Mouse (Mus musculus): ENCODE measurements around the gene Sgsm3.

The Sgsm3 gene

DNA sequence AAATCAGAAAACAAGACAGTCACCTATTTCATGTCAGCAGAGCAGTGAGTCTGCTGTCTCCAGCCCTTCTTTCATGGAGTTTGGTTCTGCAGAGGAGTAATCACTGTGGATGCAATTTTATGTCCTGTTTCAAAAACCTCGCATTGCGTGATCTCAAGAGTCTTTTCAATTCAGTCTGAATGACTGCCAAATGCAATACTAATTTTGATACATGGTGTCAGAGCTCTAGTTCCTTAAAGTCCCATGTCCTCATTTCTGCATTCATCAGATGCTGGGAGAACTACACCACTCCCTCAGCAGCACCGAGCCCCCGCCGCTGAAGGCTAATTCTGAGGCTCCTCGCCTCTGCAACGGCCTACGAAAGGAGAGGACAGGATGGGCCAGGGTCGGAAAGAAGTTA, 46.3 kb downstream of the Sgsm3 start:
- DNase-seq (ENCODE audit: low read depth, low spot score): no peak

DNA sequence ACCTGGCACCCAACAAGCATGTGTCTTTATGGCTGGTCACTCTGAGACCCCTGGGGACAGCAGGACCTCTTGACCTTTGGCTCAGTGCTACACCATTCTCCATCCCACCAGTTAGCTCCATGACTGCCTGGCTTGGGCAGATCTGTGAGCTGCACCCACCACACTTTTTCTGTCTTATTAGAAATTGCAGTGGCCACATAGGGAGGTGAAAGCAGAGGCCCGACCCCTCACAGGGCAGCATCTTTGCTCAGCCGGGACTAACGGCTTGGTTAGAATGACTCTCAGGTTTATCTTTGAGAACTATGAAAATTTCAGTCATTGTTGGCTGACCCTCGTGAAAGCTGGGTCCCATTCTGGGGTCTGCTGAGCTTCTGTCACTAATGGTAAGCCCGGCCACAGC, 49.3 kb downstream of the Sgsm3 start:
- no peak for DNase-seq (ENCODE audit: low read depth, low spot score)

DNA sequence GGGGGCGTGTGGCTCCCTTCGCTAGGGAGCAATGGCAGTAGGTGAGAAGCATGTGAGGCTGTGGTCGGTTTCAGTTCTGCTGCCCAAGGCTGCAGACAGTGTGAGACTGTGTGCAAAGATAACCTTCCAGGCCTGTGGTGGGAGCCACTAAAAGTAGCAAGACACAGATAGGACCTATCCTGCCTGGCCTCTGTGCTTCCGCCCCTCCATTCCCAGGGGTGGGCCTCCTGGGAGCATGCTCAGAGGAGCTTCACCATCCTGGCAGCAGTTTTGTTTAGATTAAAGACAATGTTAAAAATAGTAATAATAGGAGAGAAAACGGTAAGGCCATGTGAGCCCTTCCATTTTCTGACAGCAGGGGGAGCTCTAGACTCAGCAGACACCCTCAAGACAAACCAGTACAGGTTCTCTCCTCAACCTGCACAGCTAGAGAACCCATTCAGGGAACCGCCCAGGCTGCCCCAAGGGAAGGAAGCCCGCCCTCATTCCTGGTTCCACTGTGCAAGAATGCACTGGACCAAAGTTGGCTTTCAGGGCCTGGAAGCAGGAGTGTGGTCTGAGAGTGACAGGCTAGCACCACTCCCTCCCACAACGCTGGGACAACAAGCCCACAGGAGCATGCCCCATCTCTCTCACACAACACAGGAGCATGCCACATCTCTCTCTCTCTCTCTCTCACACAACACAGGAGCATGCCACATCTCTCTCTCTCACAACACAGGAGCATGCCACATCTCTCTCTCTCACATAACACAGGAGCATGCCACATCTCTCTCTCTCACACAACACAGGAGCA, 50.0 kb downstream of the Sgsm3 start:
- peak; percentile 80 for DNase-seq (ENCODE audit: low read depth, low spot score)

DNA sequence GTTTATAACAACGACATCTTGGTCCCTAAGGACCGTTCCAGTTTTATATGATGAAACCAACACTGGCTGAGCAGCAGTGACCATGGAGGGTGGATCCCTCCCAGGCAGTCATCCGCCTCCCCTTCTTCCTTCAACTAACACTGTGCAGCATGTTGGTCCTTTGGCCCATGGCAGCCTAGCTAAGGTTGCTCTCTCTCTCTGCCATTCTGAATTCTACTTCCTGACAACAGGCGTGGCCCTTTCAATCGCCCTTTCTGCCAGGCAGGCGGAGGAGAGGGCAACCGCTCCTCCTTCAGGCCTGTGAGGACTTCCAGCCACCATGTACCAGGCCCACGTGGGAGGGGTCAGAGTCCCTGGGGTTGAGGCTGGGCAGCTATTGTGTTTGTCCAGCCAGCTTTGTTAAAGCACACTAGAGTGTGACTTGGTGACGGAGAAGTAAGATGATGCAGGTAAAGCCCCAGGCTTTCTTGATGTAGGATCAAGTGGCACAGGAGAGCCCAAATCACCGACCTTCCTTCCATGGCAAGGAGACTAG, 53.4 kb downstream of the Sgsm3 start:
- DNase-seq (ENCODE audit: low read depth, low spot score): no peak

DNA sequence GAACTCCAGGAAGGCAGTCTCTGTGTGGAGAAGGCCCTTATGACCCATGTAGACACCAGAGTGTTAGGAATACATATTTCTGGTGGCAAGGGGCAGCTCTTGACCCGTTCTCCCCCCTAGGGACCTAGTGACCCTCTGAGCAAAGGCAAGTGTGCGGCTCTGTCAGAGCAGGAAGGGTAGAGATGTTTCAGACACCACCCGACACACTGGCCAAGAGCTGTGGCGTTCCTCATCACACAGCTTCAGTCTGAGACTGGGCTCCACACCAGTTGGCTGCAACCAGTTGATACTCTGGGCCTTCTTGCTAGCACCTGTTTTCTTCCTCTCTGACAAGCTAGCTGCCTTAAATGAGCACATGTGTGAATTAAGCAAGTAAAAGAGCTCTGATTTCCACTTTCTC, 54.0 kb downstream of the Sgsm3 start:
- no peak for DNase-seq (ENCODE audit: low read depth, low spot score)

DNA sequence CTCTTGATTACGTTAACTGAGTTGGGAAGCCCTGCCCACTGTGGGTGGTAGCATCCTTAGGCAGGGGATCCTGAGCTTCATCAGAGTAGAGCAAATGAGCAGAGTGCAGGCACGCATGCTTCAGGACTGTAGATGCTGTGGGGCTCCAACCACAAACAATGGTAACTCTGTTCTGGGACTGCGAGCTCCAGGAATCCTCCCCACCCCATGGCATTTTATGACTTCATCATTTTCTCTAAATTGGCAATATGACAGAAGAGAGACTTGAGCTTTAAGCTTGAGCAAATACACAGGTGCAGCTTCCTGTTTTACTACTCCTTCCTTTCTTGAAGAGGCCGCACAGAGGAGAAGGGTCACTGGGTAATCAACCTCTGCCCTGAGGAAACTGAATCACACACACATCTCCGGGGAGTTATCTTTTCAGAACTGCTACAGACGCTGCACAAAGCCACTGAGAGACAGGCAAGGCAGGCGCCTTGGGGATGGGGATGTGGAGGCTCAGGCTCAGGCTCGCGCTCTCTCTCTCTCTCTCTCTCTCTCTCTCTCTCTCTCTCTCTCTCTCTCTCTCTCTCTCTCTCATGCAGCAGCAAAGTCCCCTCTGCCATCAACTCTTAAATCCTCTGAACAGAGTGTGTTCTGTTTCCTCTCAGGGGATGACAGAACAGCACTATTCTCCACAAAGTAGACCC, 55.5 kb downstream of the Sgsm3 start:
- peak; percentile 21 for DNase-seq (ENCODE audit: low read depth, low spot score)

DNA sequence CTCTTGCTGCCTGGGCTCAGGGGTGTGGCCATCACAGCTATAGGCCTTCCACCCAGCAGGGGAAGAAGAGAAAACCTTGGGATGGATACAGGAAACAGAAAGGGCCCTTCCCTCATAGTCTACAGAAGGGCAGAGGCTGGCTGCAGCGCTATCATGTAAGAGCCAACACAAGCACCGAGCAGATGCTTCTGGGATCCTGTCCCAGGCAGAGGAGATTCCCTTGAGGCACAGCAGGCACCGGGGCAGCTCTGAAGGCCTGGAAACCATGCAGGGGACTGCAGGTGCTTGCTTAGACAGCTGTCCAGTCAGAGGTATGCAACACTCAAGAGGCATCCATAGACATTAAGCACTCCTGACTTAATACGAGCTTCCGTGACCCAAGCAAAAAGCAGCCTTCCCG, 56.6 kb downstream of the Sgsm3 start:
- DNase-seq (ENCODE audit: low read depth, low spot score): no peak

DNA sequence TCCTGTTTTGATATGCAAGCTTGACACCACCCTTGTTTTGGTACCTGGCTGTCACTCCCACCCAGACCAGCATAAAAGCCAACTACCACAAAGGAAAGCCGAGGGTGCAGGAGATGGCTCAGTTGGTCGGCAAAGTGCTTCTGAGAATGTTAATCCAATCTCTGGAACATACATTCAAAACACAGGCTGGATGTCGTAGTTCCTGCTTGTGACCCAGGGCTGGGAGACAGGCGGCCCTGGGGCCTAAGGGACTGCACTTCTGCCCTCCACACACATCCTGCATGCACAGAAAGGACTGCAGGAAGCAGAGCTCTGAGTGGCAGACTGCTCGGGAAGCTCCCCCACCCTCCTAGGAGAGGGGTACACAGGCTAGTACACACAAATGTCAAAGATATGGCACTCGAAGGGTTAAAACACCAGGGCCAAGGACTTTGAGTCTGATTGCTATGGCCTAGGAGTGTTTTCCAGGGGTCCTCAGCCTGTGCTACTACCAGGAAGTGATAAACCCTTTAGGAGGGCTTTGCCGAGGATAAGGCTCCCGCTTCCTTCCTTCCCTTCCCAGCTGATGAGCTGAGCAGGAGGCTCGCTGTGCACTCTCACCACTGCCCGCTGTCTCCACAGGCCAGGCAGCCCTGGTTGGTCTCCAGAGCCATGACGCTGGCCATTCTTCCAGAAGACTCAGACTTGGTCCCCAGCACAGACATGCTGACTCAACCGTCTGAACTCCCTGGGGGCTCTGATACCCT, 58.0 kb downstream of the Sgsm3 start:
- no peak for DNase-seq (ENCODE audit: low read depth, low spot score)

DNA sequence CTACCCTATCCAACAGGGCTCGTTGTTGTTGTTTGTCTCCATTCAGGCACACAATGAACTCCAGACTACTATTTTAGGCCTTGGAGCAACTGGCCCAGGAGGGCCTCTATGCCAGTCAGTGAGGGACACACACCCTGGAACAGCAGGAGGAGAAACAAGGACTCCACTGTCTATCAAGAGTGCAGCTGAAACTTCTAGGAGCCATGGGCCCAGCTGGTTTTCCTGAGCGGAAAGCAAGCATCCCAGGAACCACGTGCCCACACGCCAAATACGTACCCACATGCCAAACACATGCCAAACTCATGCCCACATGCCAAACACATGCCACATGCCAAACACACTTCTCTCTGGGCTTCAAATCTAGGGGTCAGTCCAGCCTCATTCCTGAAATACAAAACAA, 60.9 kb downstream of the Sgsm3 start:
- no peak for DNase-seq (ENCODE audit: low read depth, low spot score)

DNA sequence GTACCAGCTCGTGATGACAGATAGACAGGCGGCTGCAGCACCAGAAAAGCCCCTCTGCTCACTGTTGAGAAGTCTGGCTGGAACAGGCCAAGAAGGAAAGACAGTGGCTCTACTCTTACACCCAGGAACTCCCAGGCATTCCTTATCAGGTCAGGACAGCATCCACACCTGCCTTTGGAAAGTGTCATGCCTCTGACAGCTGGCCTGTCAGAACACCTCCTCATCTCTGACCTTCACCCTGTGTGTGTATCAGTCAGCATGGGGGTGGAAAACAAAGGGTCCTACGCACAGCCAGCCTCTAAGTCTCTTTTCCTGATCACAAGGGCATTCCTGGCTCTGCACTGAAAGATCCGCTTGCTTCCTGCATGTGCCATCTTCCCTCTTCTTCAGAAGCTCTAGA, 64.2 kb downstream of the Sgsm3 start:
- DNase-seq (ENCODE audit: low read depth, low spot score): no peak

DNA sequence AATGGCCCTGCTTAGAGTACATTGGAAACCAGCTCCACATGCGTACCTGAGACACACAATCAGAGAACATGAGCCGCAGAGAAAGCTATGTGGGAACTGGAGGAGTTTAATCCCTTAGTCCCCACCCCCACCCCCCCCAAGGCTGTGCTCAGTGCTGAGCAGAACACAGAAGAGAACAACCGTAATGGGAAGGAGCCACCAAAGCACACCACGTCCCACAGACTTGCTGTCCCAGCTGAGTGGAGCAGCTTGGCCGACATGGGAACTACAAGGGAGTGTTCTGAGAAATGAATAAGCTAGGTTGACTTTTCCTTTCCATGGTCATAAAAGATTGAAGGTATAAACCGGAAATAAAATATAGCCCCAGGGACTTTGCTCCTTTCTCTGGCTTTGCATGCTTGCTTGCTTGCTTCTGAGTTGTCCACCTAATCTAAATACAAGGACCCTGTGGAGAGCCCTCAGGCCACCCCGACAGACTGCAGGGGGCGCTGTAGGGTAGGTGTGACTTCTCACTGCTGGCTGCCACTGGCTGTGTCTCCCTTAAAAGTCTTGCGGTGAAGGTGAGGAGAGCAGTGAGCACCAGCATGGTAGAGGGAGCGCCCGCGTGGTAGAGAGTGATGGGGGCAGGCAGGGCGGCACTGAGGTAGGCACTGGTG, 64.8 kb downstream of the Sgsm3 start:
- DNase-seq (ENCODE audit: low read depth, low spot score): no peak

DNA sequence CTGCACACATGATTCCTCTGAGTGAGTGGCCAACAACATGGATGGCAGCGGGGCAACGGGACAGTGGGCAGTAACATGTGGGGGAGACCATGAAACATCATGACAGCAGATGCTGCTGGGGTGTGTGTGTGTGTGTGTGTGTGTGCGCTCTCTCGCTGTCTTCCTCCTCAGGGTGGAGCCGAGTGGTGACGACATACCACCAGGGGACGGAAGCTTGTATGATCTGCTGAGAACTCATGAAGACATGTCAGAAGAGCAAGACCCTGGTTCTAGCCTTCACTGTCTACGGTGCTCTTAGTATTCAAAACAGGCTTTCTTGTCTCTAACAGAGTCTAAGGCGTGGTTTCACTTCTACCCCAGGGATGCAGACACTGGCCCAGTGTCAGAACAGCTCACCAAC, 66.9 kb downstream of the Sgsm3 start:
- DNase-seq (ENCODE audit: low read depth, low spot score): no peak

DNA sequence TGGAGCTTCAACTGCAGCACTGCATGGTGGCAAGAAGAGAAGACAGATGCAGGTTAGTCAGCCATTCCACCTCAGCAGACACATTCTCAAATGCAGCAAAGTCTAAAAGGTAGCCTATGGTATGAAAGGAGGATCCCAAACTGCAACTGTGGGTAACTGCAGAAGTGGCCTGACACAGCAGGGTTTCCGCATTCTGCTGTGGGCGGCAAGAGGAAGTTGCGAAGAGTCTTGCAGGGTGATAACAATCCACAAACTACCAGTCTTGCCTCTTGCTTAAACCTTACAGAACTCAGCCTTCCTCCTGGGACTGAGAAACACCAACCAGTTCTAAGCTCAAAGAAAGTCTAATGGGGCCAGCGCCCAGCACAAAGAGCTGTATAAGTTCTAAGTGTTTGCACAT, 67.8 kb downstream of the Sgsm3 start:
- DNase-seq (ENCODE audit: low read depth, low spot score): no peak

DNA sequence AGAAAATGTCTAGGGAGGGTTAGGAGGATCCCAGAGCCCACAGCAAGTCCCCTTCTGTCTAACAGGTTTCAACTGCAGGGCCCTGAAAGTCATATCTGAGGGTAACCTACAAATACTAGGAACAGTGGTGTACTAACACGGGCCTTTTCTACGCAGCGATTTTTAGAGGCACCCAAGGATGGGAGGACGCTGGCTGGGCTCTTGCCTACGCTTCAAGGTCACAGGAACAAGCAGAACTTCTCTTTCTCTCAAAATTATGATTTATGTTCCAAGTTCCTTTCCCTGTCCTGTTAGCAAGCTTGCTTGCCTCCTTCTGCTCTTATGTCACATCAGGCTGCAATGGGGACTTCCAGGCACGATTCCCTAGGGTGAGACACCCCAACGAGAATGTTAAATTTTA, 68.5 kb downstream of the Sgsm3 start:
- no peak for DNase-seq (ENCODE audit: low read depth, low spot score)

DNA sequence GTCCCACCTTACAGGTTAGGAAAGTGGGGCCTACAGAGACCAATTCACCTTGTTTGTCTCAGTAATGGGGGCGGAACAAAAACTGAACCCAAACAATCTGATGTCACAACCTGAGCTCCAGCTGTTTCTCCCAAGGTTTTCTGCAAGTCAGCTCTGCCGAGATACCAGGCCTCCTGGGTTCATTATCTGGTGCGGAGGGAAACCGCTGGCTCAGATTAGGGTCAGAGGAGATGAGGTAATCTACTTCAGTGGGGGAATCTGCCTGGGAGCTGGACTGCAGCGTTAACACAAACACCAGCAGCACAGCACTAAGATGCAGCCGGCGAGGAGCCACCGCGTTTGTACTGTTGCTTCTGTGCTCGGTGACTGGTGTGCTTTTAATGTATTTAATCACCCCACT, 69.9 kb downstream of the Sgsm3 start:
- DNase-seq (ENCODE audit: low read depth, low spot score): no peak

DNA sequence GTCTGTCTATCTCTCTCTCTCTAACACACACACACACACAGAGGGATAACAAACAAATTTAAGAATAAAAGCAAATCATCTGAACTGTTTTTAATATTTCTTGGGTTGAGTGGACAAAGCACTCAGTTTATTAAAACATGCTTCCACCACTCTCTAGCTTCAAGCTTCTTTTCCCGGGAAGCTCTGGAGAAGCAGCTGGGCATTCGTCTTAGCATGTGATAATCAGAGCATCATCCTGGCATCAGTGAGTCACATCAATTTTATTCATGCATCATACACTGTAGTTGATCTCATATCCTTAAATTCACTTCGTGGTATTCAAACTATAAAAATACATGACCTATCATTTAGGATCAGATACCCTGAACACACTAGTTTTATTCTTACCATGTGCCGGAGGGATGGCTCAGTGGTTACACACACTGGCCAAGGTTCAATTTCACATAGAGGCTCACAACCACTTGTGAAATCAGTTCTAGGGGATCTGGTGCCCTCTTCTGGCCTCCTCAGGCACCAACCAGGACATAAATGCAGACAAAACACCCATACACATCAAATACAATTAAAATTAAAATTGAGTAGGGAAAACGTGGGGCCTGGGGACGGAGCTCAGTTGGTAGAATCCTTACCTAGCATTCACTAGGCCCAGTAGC, 72.0 kb downstream of the Sgsm3 start:
- peak; percentile 21 for DNase-seq (ENCODE audit: low read depth, low spot score)

DNA sequence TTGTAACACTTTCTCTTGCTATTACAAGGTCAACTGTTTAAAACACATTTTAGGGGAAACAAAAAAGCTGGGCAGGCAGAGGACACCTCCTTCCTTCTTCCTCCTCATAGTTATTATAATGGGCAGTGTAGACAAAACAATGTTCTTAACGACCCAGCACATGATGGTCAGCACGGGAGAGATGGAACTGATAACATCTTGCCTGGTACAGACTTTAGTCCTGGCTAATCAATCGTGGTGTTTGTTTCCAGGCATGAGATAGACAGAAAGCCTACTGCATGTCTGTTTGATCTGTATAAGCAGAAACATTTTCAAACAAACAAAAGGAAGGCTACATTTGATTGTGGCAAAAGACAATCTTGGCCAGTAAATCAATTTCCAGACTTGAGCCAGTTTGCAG, 72.9 kb downstream of the Sgsm3 start:
- DNase-seq (ENCODE audit: low read depth, low spot score): no peak

DNA sequence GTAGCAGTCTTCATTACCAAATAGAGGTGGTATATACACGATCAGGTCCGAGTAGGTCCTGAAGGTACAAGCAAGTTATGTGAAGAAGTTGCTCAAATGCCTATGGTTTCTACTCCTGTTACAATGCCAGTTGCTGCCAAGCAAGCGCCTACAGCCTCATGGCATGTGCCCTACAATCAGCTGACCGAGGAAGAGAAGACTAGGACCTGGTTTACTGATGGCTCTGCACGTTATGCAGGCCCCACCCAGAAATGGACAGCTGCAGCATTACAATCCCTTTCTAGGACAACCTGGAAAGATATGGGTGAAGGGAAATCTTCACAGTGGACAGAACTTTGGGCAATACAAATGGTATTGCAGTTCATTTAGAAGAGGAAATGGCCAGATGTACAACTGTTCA, 74.9 kb downstream of the Sgsm3 start:
- DNase-seq (ENCODE audit: low read depth, low spot score): no peak

DNA sequence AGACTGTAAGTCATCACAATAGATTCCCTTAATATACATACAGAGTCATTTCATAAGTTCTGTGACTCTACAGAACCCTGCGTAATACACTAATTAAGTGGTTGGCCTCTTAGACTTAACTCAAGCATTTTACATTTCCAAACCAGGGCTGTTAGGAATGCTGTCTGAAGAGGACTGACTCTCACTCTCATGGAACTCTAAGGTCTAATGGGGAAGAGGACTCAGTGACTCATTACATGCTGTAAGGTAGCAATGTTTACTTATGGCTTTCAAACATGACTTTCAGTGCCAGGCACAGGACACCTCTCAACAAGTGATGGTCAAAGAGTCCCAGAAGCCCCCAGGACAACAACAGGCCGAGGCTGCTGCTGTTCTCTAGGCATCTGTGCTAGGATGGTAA, 77.9 kb downstream of the Sgsm3 start:
- DNase-seq (ENCODE audit: low read depth, low spot score): no peak

DNA sequence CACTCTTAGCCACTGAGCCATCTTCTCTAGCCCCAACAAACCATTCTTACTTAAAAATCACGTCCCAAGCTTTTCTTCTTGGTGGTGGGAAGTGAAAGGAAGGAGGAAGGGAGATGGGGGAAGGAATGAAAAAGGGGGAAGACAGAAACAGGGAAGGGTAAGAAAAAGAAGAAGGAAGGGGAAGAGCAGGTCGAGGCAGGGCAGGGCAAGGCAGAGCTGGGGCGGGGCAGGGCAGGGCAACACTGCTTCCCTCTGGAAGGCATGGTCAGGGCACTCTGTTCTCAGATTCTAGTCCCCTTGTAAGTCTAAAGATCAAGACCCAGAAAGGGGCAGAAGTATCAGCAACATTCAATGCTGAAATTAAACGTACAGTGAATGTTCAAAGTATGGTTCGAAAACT, 80.2 kb downstream of the Sgsm3 start:
- no peak for DNase-seq (ENCODE audit: low read depth, low spot score)

DNA sequence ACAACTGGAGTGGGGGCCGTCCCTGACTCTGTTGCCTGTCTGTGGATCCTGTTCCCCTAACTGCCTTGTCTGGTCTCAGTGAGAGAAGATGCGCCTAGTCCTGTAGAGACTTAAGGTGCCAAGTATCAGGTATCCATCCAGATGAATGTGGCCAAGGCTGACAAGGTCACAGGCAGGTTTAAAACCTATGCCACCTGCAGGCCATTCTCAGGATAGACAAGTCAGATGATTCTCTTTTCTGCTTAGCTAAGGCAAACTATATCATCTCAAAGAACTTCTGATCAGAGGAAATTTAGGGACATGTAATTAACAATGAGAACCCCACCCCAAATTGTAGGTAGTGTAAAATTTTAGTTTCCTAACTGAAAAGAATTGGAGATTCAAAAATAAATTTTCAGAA, 83.4 kb downstream of the Sgsm3 start:
- no peak for DNase-seq (ENCODE audit: low read depth, low spot score)
